Mouse (Mus musculus): ENCODE measurements around the gene Fut4. TPM values are rescaled to one million over a fixed set of nuclear protein-coding genes. Genes with fewer than 3 reads are reported as not detected.
"Not testable (repeated sequence)": the region's sequence is repeated elsewhere in the genome, so short reads cannot be mapped to it uniquely, and the experiment has no call there.

Gene Fut4
- total and polyA plus RNA-seq, 2 experiments from 2014 or later: 0.68 to 3.0 TPM

- 73% methylated on average over 13 of the region's 13 CpGs for WGBS
- H3K36me3 ChIP-seq (ENCODE audit: insufficient read depth, low read length): no peaks in the 10 kb centered on the region
- no peak overlapping the region for H3K27ac ChIP-seq (ENCODE audit: low read depth, low read length)
- no peaks in the 10 kb centered on the region for H3K4me1 ChIP-seq (ENCODE audit: insufficient read depth, low read length)
- H3K9me3 ChIP-seq (ENCODE audit: low read length): no peaks in the 10 kb centered on the region
- no peak for ATAC-seq (ENCODE audit: low FRiP score)
- H3K27me3 ChIP-seq (ENCODE audit: insufficient read depth, low read length): no peaks in the 10 kb centered on the region
- no peak overlapping the region for H3K9ac ChIP-seq (replicated peaks; ENCODE audit: low read length, poor library complexity, severe bottlenecking)
- TF ChIP-seq CTCF (IDR thresholded peaks at IDR 0.05): no peak
- no peak overlapping the region for H3K4me2 ChIP-seq (ENCODE audit: low read depth, low read length, poor library complexity, severe bottlenecking)
- no peak overlapping the region for H3K4me3 ChIP-seq (ENCODE audit: low read depth, low read length)
- no peak for DNase-seq (ENCODE audit: low spot score)
Observed at GRCm38 (mm10) chr9:14705321-14706162, 46.7 kb downstream of the Fut4 start.

DNA sequence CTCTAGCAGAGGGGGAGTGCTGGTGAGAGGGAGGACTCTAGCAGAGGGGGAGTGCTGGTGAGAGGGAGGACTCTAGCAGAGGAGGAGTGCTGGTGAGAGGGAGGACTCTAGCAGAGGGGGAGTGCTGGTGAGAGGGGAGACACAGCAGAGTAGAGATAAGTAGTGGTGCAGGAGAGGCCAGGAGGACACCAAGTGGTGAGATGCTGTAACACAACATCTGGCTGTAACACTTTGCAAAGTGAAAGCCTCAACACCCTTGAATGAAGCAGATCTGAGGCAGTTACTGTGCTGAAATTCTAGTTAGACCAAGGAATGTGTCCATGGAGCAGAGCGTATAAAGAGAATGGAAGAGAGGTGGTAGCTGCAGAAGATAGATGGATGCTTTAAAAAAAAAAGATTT, 51.4 kb downstream of the Fut4 start:
- not testable (repeated sequence) for ATAC-seq (ENCODE audit: low FRiP score); H3K4me1 ChIP-seq (ENCODE audit: insufficient read depth, low read length); H3K9me3 ChIP-seq (ENCODE audit: low read length); H3K27ac ChIP-seq (ENCODE audit: low read depth, low read length); H3K9ac ChIP-seq (replicated peaks; ENCODE audit: low read length, poor library complexity, severe bottlenecking); H3K36me3 ChIP-seq (ENCODE audit: insufficient read depth, low read length); H3K27me3 ChIP-seq (ENCODE audit: insufficient read depth, low read length); DNase-seq (ENCODE audit: low spot score); H3K4me2 ChIP-seq (ENCODE audit: low read depth, low read length, poor library complexity, severe bottlenecking); H3K4me3 ChIP-seq (ENCODE audit: low read depth, low read length)
- 90% methylated on average over 1 of the region's 1 CpGs for WGBS

DNA sequence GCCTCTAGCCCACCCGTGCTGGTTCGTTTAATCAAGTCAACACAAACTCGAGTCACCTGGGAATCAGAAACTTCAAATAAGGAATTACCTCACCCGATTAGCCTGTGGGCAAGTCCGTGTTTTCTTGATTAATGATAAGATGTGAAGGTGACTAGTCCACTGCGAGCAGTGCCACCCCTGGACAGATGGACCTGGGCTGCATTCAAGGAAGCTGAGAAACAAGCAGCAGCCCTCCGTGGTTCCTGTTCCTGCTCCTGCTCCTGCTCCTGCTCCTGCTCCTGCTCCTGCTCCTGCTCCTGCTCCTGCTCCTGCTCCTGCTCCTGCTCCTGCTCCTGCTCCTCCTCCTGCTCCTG, 52.9 kb downstream of the Fut4 start:
- no peak overlapping the region for H3K4me3 ChIP-seq (ENCODE audit: low read depth, low read length)
- H3K27ac ChIP-seq (ENCODE audit: low read depth, low read length): no peak overlapping the region
- no peaks in the 10 kb centered on the region for H3K4me1 ChIP-seq (ENCODE audit: insufficient read depth, low read length)
- H3K9me3 ChIP-seq (ENCODE audit: low read length): no peaks in the 10 kb centered on the region
- WGBS: 48% methylated on average over 7 of the region's 7 CpGs
- TF ChIP-seq CTCF (IDR thresholded peaks at IDR 0.05): no peak
- no peaks in the 10 kb centered on the region for H3K27me3 ChIP-seq (ENCODE audit: insufficient read depth, low read length)
- no peak overlapping the region for H3K4me2 ChIP-seq (ENCODE audit: low read depth, low read length, poor library complexity, severe bottlenecking)
- H3K36me3 ChIP-seq (ENCODE audit: insufficient read depth, low read length): no peaks in the 10 kb centered on the region
- ATAC-seq (ENCODE audit: low FRiP score) (no peak), DNase-seq (ENCODE audit: low spot score) (no peak)
- no peak overlapping the region for H3K9ac ChIP-seq (replicated peaks; ENCODE audit: low read length, poor library complexity, severe bottlenecking)

- Histone ChIP-seq H3K4me3 (ENCODE audit: low read depth, low read length) (no peak overlapping the region), H3K36me3 (ENCODE audit: insufficient read depth, low read length) (no peaks in the 10 kb centered on the region), H3K9ac (replicated peaks; ENCODE audit: low read length, poor library complexity, severe bottlenecking) (no peak overlapping the region), H3K4me1 (ENCODE audit: insufficient read depth, low read length) (no peaks in the 10 kb centered on the region), H3K9me3 (ENCODE audit: low read length) (no peaks in the 10 kb centered on the region), H3K27me3 (ENCODE audit: insufficient read depth, low read length) (no peaks in the 10 kb centered on the region), H3K27ac (ENCODE audit: low read depth, low read length) (no peak overlapping the region), H3K4me2 (ENCODE audit: low read depth, low read length, poor library complexity, severe bottlenecking) (no peak overlapping the region)
- peak; percentile 93 for DNase-seq (ENCODE audit: low spot score)
- ATAC-seq (ENCODE audit: low FRiP score): peak; percentile 93
- peak; percentile 99 for TF ChIP-seq CTCF (IDR thresholded peaks at IDR 0.05)
- 51% methylated on average over 12 of the region's 12 CpGs for WGBS
Observed at GRCm38 (mm10) chr9:14698582-14699287, 53.5 kb downstream of the Fut4 start.

Other genes with a start within 250 kb of the Fut4 start
- 26.2 and 30.8 TPM in 2 replicates for gene Amotl1, start 107.3 kb downstream of the Fut4 start, total RNA-seq (2014; rRNA removed)
- gene Amotl1, start 107.3 kb downstream of the Fut4 start, polyA plus RNA-seq (2015; fragmentation: Nextera tagmentation; extraction: Ambion mirVana): 5.4 and 5.8 TPM in 2 replicates
- gene Piwil4, start 11.7 kb downstream of the Fut4 start, total RNA-seq (2014; rRNA removed): 0.94 and 1.3 TPM in 2 replicates
- gene Piwil4, start 11.7 kb downstream of the Fut4 start, polyA plus RNA-seq (2015; fragmentation: Nextera tagmentation; extraction: Ambion mirVana): 0.49 and 0.55 TPM in 2 replicates
- 6.2 TPM in 1 of 2 replicates, not detected in the other for gene 1700012B09Rik, start 18.6 kb upstream of the Fut4 start, total RNA-seq (2014; rRNA removed)
- 3.9 and 4.4 TPM in 2 replicates for gene 1700012B09Rik, start 18.6 kb upstream of the Fut4 start, polyA plus RNA-seq (2015; fragmentation: Nextera tagmentation; extraction: Ambion mirVana)
- gene Mre11a, start 32.3 kb upstream of the Fut4 start, total RNA-seq (2014; rRNA removed): 6.7 and 19.3 TPM in 2 replicates
- gene Mre11a, start 32.3 kb upstream of the Fut4 start, polyA plus RNA-seq (2015; fragmentation: Nextera tagmentation; extraction: Ambion mirVana): 5.9 and 7.2 TPM in 2 replicates
- 12.1 and 18.5 TPM in 2 replicates for gene Ankrd49, start 32.5 kb upstream of the Fut4 start, total RNA-seq (2014; rRNA removed)
- 21.6 and 22.1 TPM in 2 replicates for gene Ankrd49, start 32.5 kb upstream of the Fut4 start, polyA plus RNA-seq (2015; fragmentation: Nextera tagmentation; extraction: Ambion mirVana)
- 4.6 and 5.6 TPM in 2 replicates for gene Gpr83, start 107.8 kb upstream of the Fut4 start, total RNA-seq (2014; rRNA removed)
- gene Gpr83, start 107.8 kb upstream of the Fut4 start, polyA plus RNA-seq (2015; fragmentation: Nextera tagmentation; extraction: Ambion mirVana): 3.8 and 4.3 TPM in 2 replicates
- gene Izumo1r, start 151.6 kb upstream of the Fut4 start, total RNA-seq (2014; rRNA removed): not detected in 2 replicates
- not detected in 2 replicates for gene Izumo1r, start 151.6 kb upstream of the Fut4 start, polyA plus RNA-seq (2015; fragmentation: Nextera tagmentation; extraction: Ambion mirVana)

Data from midbrain, postnatal 0 days (tissue).